In genomic region chr2:14074221-14074901, GRCm38 (mm10) we compare ENCODE assay signal across 7 mouse cellular contexts. TPM values are rescaled to one million over a fixed set of nuclear protein-coding genes. Genes with fewer than 3 reads are reported as not detected.
DNase-seq lines count a peak whose midpoint lies in the region; ATAC-seq lines count a peak whose summit lies in the region.

No protein-coding gene starts in this region.

- WGBS in embryonic facial prominence, embryonic 15.5 days = 1% methylated on average over 38 of the region's 38 CpGs
- 1% methylated on average over 34 of the region's 38 CpGs for WGBS in limb, embryonic 12.5 days
- WGBS in neural tube, embryonic 12.5 days = under 1% methylated on average over 38 of the region's 38 CpGs

- DNase-seq in 3T3-L1 (ENCODE audit: low read depth, low spot score) (peak; percentile 61), 416B (ENCODE audit: low read depth) (peak; percentile 54)
- no peak for DNase-seq in right cerebral cortex, postnatal 36 days (ENCODE audit: low spot score in 2 of 2)
- DNase-seq in urinary bladder, adult 2 months (ENCODE audit: low spot score) = no peak

- H3K27ac ChIP-seq in embryonic facial prominence, embryonic 15.5 days (replicated peaks) = peak overlapping the region; percentile 98
- peak overlapping the region; percentile 89 for H3K27ac ChIP-seq in limb, embryonic 12.5 days
- peak overlapping the region; percentile 77 for H3K27ac ChIP-seq in neural tube, embryonic 12.5 days

- no peaks in the 10 kb centered on the region for H3K27me3 ChIP-seq in embryonic facial prominence, embryonic 15.5 days
- H3K27me3 ChIP-seq in limb, embryonic 12.5 days = no peaks in the 10 kb centered on the region
- no peaks in the 10 kb centered on the region for H3K27me3 ChIP-seq in neural tube, embryonic 12.5 days (replicated peaks)

- H3K9ac ChIP-seq in embryonic facial prominence, embryonic 15.5 days = peak overlapping the region; percentile 90
- H3K9ac ChIP-seq in limb, embryonic 12.5 days (replicated peaks) = peak overlapping the region; percentile 88
- peak overlapping the region; percentile 89 for H3K9ac ChIP-seq in neural tube, embryonic 12.5 days

- peak; percentile 60; the same call in 1 of the 2 replicates for ATAC-seq in embryonic facial prominence, embryonic 15.5 days (ENCODE audit: insufficient number of reproducible peaks, low FRiP score, low TSS enrichment, low read depth)
- peak; percentile 14 for ATAC-seq in limb, embryonic 12.5 days (ENCODE audit: insufficient number of reproducible peaks, insufficient read depth, low FRiP score, low TSS enrichment, low read depth)
- peak; percentile 57; the same call in 1 of the 2 replicates for ATAC-seq in neural tube, embryonic 12.5 days (ENCODE audit: low FRiP score, low read depth)

- no peaks in the 10 kb centered on the region for H3K9me3 ChIP-seq in embryonic facial prominence, embryonic 15.5 days (replicated peaks)
- no peaks in the 10 kb centered on the region for H3K9me3 ChIP-seq in limb, embryonic 12.5 days
- H3K9me3 ChIP-seq in neural tube, embryonic 12.5 days = no peaks in the 10 kb centered on the region

- peak overlapping the region; percentile 88 for H3K4me3 ChIP-seq in embryonic facial prominence, embryonic 15.5 days (replicated peaks)
- H3K4me3 ChIP-seq in limb, embryonic 12.5 days (replicated peaks) = peak overlapping the region; percentile 83
- peak overlapping the region; percentile 70 for H3K4me3 ChIP-seq in neural tube, embryonic 12.5 days

- no peaks in the 10 kb centered on the region for H3K36me3 ChIP-seq in embryonic facial prominence, embryonic 15.5 days
- no peaks in the 10 kb centered on the region for H3K36me3 ChIP-seq in limb, embryonic 12.5 days
- no peaks in the 10 kb centered on the region for H3K36me3 ChIP-seq in neural tube, embryonic 12.5 days

- H3K4me2 ChIP-seq in embryonic facial prominence, embryonic 15.5 days (replicated peaks) = peak overlapping the region; percentile 60
- H3K4me2 ChIP-seq in limb, embryonic 12.5 days = peak overlapping the region; percentile 66
- H3K4me2 ChIP-seq in neural tube, embryonic 12.5 days (replicated peaks) = peak overlapping the region; percentile 57

- peaks cover 21% of the 10 kb centered on the region for H3K4me1 ChIP-seq in embryonic facial prominence, embryonic 15.5 days
- peaks cover 20% of the 10 kb centered on the region for H3K4me1 ChIP-seq in limb, embryonic 12.5 days (replicated peaks)
- peaks cover 11% of the 10 kb centered on the region for H3K4me1 ChIP-seq in neural tube, embryonic 12.5 days

RNA-seq across cellular contexts. Expression of gene Stam, which starts 0.5 kb away (rescaled TPM):
- polyA plus RNA-seq in embryonic facial prominence, embryonic 15.5 days (2015; fragmentation: Nextera tagmentation; extraction: Ambion mirVana) = 74.2 and 76.0 TPM in 2 replicates
- 72.4 and 81.8 TPM in 2 replicates for polyA plus RNA-seq in limb, embryonic 12.5 days (2016; fragmentation: Nextera tagmentation; extraction: Ambion mirVana)
- 104 and 107 TPM in 2 replicates for polyA plus RNA-seq in neural tube, embryonic 12.5 days (2016; fragmentation: Nextera tagmentation; extraction: Ambion mirVana)
- 33.1 and 33.5 TPM in 2 replicates for polyA plus RNA-seq in urinary bladder, adult 2 months (2012; rRNA removed)

RNA-seq across cellular contexts. Expression of gene Hacd1, which starts 18.4 kb away (rescaled TPM):
- polyA plus RNA-seq in embryonic facial prominence, embryonic 15.5 days (2015; fragmentation: Nextera tagmentation; extraction: Ambion mirVana) = 71.5 and 76.8 TPM in 2 replicates
- 44.3 and 44.9 TPM in 2 replicates for polyA plus RNA-seq in limb, embryonic 12.5 days (2016; fragmentation: Nextera tagmentation; extraction: Ambion mirVana)
- 54.6 and 56.4 TPM in 2 replicates for polyA plus RNA-seq in neural tube, embryonic 12.5 days (2016; fragmentation: Nextera tagmentation; extraction: Ambion mirVana)
- 137 and 148 TPM in 2 replicates for polyA plus RNA-seq in urinary bladder, adult 2 months (2012; rRNA removed)

Comparison
In these comparisons a context has a peak if more than half of its experiments do, and no peak if none do; other contexts are left out.
1. DNase-seq: peak in 3T3-L1 (single experiment) and 416B (single experiment); none in right cerebral cortex, postnatal 36 days (0 of 2) and urinary bladder, adult 2 months (single experiment).
2. Peak in every context shown above with its lines, with median percentiles within 50 percentile points of each other: ATAC-seq, H3K27ac ChIP-seq, H3K4me2 ChIP-seq, H3K4me3 ChIP-seq and H3K9ac ChIP-seq.